In genomic region chr11:106364712-106365111, GRCm38 (mm10) we compare ENCODE assay signal across 9 mouse cellular contexts. TPM values are rescaled to one million over a fixed set of nuclear protein-coding genes. Genes with fewer than 3 reads are reported as not detected.
A peak's percentile ranks its signal among the peaks of the same experiment; 100 is the strongest.
DNase-seq lines count a peak whose midpoint lies in the region; ATAC-seq and TF ChIP-seq lines count a peak whose summit lies in the region.
"Had no signal": no experiment of that assay in that cellular context is flagged by ENCODE, and none has a peak within 500 bp of the region (broad histone marks: within the 10 kb centered on the region; RNA-seq: fewer than 3 reads in every experiment).

No protein-coding gene starts in this region.

- peak; percentile 55 for DNase-seq in lung, embryonic 14.5 days
- DNase-seq in lung, adult 18-20 months, result no peak
- no peak for DNase-seq in urinary bladder, adult 2 months (ENCODE audit: low spot score)
- no peak for DNase-seq in layer of hippocampus, adult 9-10 months (ENCODE audit: low spot score)
- DNase-seq in kidney, adult 9 months, result no peak

- no peaks in the 10 kb centered on the region for H3K9me3 ChIP-seq in lung, embryonic 14.5 days (ENCODE audit: low read depth, low read length)
- no peaks in the 10 kb centered on the region for H3K9me3 ChIP-seq in forebrain, embryonic 12.5 days
- H3K9me3 ChIP-seq in heart, embryonic 14.5 days (ENCODE audit: control insufficient read depth, low read length), result no peaks in the 10 kb centered on the region

- H3K27ac ChIP-seq in lung, embryonic 14.5 days (ENCODE audit: low read depth), result 0 out of 2 replicates have a peak overlapping the region, but pooled peaks have one; percentile 51
- H3K27ac ChIP-seq in forebrain, embryonic 12.5 days, result no peak overlapping the region
- no peak overlapping the region for H3K27ac ChIP-seq in heart, embryonic 14.5 days (replicated peaks in 1 of 2; ENCODE audit: control insufficient read depth in 1 of 2, insufficient read depth in 1 of 2, low read depth in 2 of 2, low read length in 2 of 2)
- H3K27ac ChIP-seq: limb, embryonic 12.5 days had no signal

- WGBS in lung, embryonic 14.5 days, result 9% methylated on average over 11 of the region's 11 CpGs
- 10% methylated on average over 11 of the region's 11 CpGs for WGBS in forebrain, embryonic 12.5 days
- WGBS in heart, embryonic 14.5 days, result 9% methylated on average over 11 of the region's 11 CpGs

- TF ChIP-seq CTCF in lung, embryonic 14.5 days (IDR thresholded peaks at IDR 0.05; ENCODE audit: low read depth), result no peak

- no peaks in the 10 kb centered on the region for H3K36me3 ChIP-seq in lung, embryonic 14.5 days (ENCODE audit: insufficient read depth)
- no peaks in the 10 kb centered on the region for H3K36me3 ChIP-seq in forebrain, embryonic 12.5 days (replicated peaks)
- H3K36me3 ChIP-seq in heart, embryonic 14.5 days (ENCODE audit: control insufficient read depth, insufficient read depth, low read length), result no peaks in the 10 kb centered on the region
- H3K36me3 ChIP-seq: limb, embryonic 12.5 days had no signal

- ATAC-seq in lung, embryonic 14.5 days (ENCODE audit: insufficient read depth), result peak; percentile 76
- ATAC-seq in forebrain, embryonic 12.5 days (ENCODE audit: low FRiP score), result no peak
- no peak for ATAC-seq in heart, embryonic 14.5 days (ENCODE audit: insufficient number of reproducible peaks, insufficient read depth, low FRiP score, low read depth)
- peak; percentile 22; the same call in 1 of the 2 replicates for ATAC-seq in megakaryocyte progenitor cell, adult 5-6 weeks (replicated peaks; ENCODE audit: poor library complexity)

- peak overlapping the region; percentile 37; the same call in 1 of the 2 replicates for H3K4me2 ChIP-seq in lung, embryonic 14.5 days
- H3K4me2 ChIP-seq in forebrain, embryonic 12.5 days, result peak overlapping the region; percentile 6; the same call in 1 of the 2 replicates
- peak overlapping the region; percentile 57 for H3K4me2 ChIP-seq in heart, embryonic 14.5 days (ENCODE audit: low read length)
- H3K4me2 ChIP-seq: limb, embryonic 12.5 days had no signal

- no peak overlapping the region for H3K4me3 ChIP-seq in lung, embryonic 14.5 days (ENCODE audit: low read depth, low read length)
- H3K4me3 ChIP-seq in forebrain, embryonic 12.5 days (replicated peaks), result no peak overlapping the region
- no peak overlapping the region for H3K4me3 ChIP-seq in heart, embryonic 14.5 days (ENCODE audit: control insufficient read depth in 1 of 2, insufficient read depth in 1 of 2, low read depth in 1 of 2, low read length in 2 of 2)
- H3K4me3 ChIP-seq: limb, embryonic 12.5 days had no signal

- 0 out of 2 replicates have a peak overlapping the region, but pooled peaks have one; percentile 7 for H3K9ac ChIP-seq in lung, embryonic 14.5 days
- peak overlapping the region; percentile 9; the same call in 1 of the 2 replicates for H3K9ac ChIP-seq in forebrain, embryonic 12.5 days
- peak overlapping the region; percentile 54 for H3K9ac ChIP-seq in heart, embryonic 14.5 days (ENCODE audit: low read length)
- H3K9ac ChIP-seq: limb, embryonic 12.5 days had no signal

- H3K27me3 ChIP-seq in lung, embryonic 14.5 days (ENCODE audit: insufficient read depth, low read length), result no peaks in the 10 kb centered on the region
- H3K27me3 ChIP-seq in forebrain, embryonic 12.5 days, result 0 out of 2 replicates have a peak, but pooled peaks cover 3% of the 10 kb centered on the region
- H3K27me3 ChIP-seq in heart, embryonic 14.5 days (ENCODE audit: control insufficient read depth, insufficient read depth, low read length), result no peaks in the 10 kb centered on the region

- no peaks in the 10 kb centered on the region for H3K4me1 ChIP-seq in lung, embryonic 14.5 days (ENCODE audit: insufficient read depth)
- H3K4me1 ChIP-seq in forebrain, embryonic 12.5 days, result peaks cover 16% of the 10 kb centered on the region
- H3K4me1 ChIP-seq in heart, embryonic 14.5 days (ENCODE audit: control insufficient read depth in 2 of 2, insufficient read depth in 2 of 2, low read length in 2 of 2), result peaks cover 10 to 18% of the 10 kb centered on the region in 2 experiments; a peak in 3 of 4 replicates

RNA-seq across cellular contexts. Expression of gene Prr29, which starts 0.6 kb away (rescaled TPM):
- polyA plus RNA-seq in lung, embryonic 14.5 days (2014; fragmentation: Nextera tagmentation; extraction: Ambion mirVana), result 0.16 and 0.39 TPM in 2 replicates
- not detected in 2 replicates for polyA plus RNA-seq in forebrain, embryonic 12.5 days (2016; fragmentation: Nextera tagmentation; extraction: Ambion mirVana)
- 0.35 TPM in 1 of 2 replicates, not detected in the other for polyA plus RNA-seq in heart, embryonic 14.5 days (2014; fragmentation: Nextera tagmentation; extraction: Ambion mirVana)
- total RNA-seq in megakaryocyte progenitor cell, adult 5-6 weeks (2015), result not detected in 2 replicates
- total RNA-seq in megakaryocyte progenitor cell, adult 5-6 weeks (2017), result not detected in 2 replicates
- polyA plus RNA-seq in urinary bladder, adult 2 months (2012; rRNA removed), result 0.27 and 0.33 TPM in 2 replicates
- polyA plus RNA-seq: limb, embryonic 12.5 days had no signal

RNA-seq across cellular contexts. Expression of gene Scn4a, which starts 11.6 kb away (rescaled TPM):
- 0.05 and 0.24 TPM in 2 replicates for polyA plus RNA-seq in lung, embryonic 14.5 days (2014; fragmentation: Nextera tagmentation; extraction: Ambion mirVana)
- polyA plus RNA-seq in forebrain, embryonic 12.5 days (2016; fragmentation: Nextera tagmentation; extraction: Ambion mirVana), result 0.03 TPM in 1 of 2 replicates, not detected in the other
- 0.07 and 0.42 TPM in 2 replicates for polyA plus RNA-seq in heart, embryonic 14.5 days (2014; fragmentation: Nextera tagmentation; extraction: Ambion mirVana)
- 0.12 TPM in 1 of 2 replicates, not detected in the other for total RNA-seq in megakaryocyte progenitor cell, adult 5-6 weeks (2015)
- total RNA-seq in megakaryocyte progenitor cell, adult 5-6 weeks (2017), result 0.03 TPM in 1 of 2 replicates, not detected in the other
- polyA plus RNA-seq in urinary bladder, adult 2 months (2012; rRNA removed), result 0.10 and 0.19 TPM in 2 replicates

RNA-seq across cellular contexts. Expression of gene Icam2, which starts 23.2 kb away (rescaled TPM):
- 68.3 and 76.7 TPM in 2 replicates for polyA plus RNA-seq in lung, embryonic 14.5 days (2014; fragmentation: Nextera tagmentation; extraction: Ambion mirVana)
- polyA plus RNA-seq in forebrain, embryonic 12.5 days (2016; fragmentation: Nextera tagmentation; extraction: Ambion mirVana), result 8.1 and 9.8 TPM in 2 replicates
- 105 and 108 TPM in 2 replicates for polyA plus RNA-seq in heart, embryonic 14.5 days (2014; fragmentation: Nextera tagmentation; extraction: Ambion mirVana)
- 59.9 and 60.3 TPM in 2 replicates for total RNA-seq in megakaryocyte progenitor cell, adult 5-6 weeks (2015)
- total RNA-seq in megakaryocyte progenitor cell, adult 5-6 weeks (2017), result 87.1 and 123 TPM in 2 replicates
- 13.2 and 16.3 TPM in 2 replicates for polyA plus RNA-seq in urinary bladder, adult 2 months (2012; rRNA removed)

RNA-seq across cellular contexts. Expression of gene Cd79b, which starts 50.1 kb away (rescaled TPM):
- polyA plus RNA-seq in lung, embryonic 14.5 days (2014; fragmentation: Nextera tagmentation; extraction: Ambion mirVana), result 2.5 and 3.4 TPM in 2 replicates
- 0.74 and 0.88 TPM in 2 replicates for polyA plus RNA-seq in forebrain, embryonic 12.5 days (2016; fragmentation: Nextera tagmentation; extraction: Ambion mirVana)
- polyA plus RNA-seq in heart, embryonic 14.5 days (2014; fragmentation: Nextera tagmentation; extraction: Ambion mirVana), result 0.95 and 1.4 TPM in 2 replicates
- total RNA-seq in megakaryocyte progenitor cell, adult 5-6 weeks (2015), result 47.2 and 51.9 TPM in 2 replicates
- 29.6 and 30.9 TPM in 2 replicates for total RNA-seq in megakaryocyte progenitor cell, adult 5-6 weeks (2017)
- polyA plus RNA-seq in urinary bladder, adult 2 months (2012; rRNA removed), result 1.3 and 1.7 TPM in 2 replicates

Comparison
In these comparisons a context has a peak if more than half of its experiments do, and no peak if none do; other contexts are left out.
1. ATAC-seq: peak in lung, embryonic 14.5 days (single experiment) and megakaryocyte progenitor cell, adult 5-6 weeks (single experiment); none in forebrain, embryonic 12.5 days (single experiment) and heart, embryonic 14.5 days (single experiment).
2. H3K4me2 ChIP-seq: peak in every context shown above with its lines; median percentile 57 in heart, embryonic 14.5 days; 37 in lung, embryonic 14.5 days; 6 in forebrain, embryonic 12.5 days.
3. Peak in every context shown above with its lines, with median percentiles within 50 percentile points of each other: H3K9ac ChIP-seq.